Mouse (Mus musculus) liver, embryonic 15.5 days (tissue): ENCODE data around the gene Zfp82. TPM values are rescaled to one million over a fixed set of nuclear protein-coding genes. Genes with fewer than 3 reads are reported as not detected.

Experiments used
- ATAC-seq: fragments of 200-750 bp; cut with Nextera tagmentation; 2 replicates; pipeline ENCODE4 v1.8.0; 2017; ENCODE audit warnings: moderate number of reproducible peaks, mild to moderate bottlenecking, moderate library complexity; ENCODE audit not compliant: insufficient read depth
- H3K27ac ChIP-seq: fragments of 300-500 bp; sonication (generic); replicated peaks from 2 replicates; pipeline ENCODE4 v1.5.1; 2015; ENCODE audit warnings: mild to moderate bottlenecking, inconsistent platforms
- H3K27me3 ChIP-seq: fragments of 300-500 bp; sonication (generic); 2 replicates; pipeline ENCODE4 v1.6.1; 2015; ENCODE audit warnings: mild to moderate bottlenecking, inconsistent platforms
- H3K36me3 ChIP-seq: fragments of 300-500 bp; sonication (generic); replicated peaks from 2 replicates; pipeline ENCODE4 v1.6.1; 2015; ENCODE audit warnings: moderate library complexity, mild to moderate bottlenecking, inconsistent platforms
- H3K4me1 ChIP-seq: fragments of 300-500 bp; sonication (generic); replicated peaks from 2 replicates; pipeline ENCODE4 v1.6.1; 2015; ENCODE audit warnings: inconsistent platforms
- H3K4me2 ChIP-seq: fragments of 300-500 bp; sonication (generic); 2 replicates; pipeline ENCODE4 v1.6.1; 2015; ENCODE audit warnings: moderate library complexity, mild to moderate bottlenecking, inconsistent platforms
- H3K4me3 ChIP-seq: fragments of 300-500 bp; sonication (generic); replicated peaks from 2 replicates; pipeline ENCODE4 v1.5.1; 2015; ENCODE audit warnings: mild to moderate bottlenecking, inconsistent platforms
- H3K9ac ChIP-seq: fragments of 300-500 bp; sonication (generic); 2 replicates; pipeline ENCODE4 v1.6.1; 2015; ENCODE audit warnings: moderate library complexity, mild to moderate bottlenecking, inconsistent platforms
- H3K9me3 ChIP-seq: fragments of 300-500 bp; sonication (generic); replicated peaks from 2 replicates; pipeline ENCODE4 v1.6.1; 2016; ENCODE audit warnings: inconsistent platforms
- WGBS: fragments of 180-500 bp; shearing (Covaris S2); methylation state at CpG from one replicate; pipeline ENCODE4 v1.1.7; 2015; ENCODE audit warnings: mixed read lengths; ENCODE audit not compliant: insufficient replicate concordance; 5-methylcytosine and 5-hydroxymethylcytosine counted together
- polyA plus RNA-seq: library from polyadenylated mRNA; unstranded; fragments of >200 nt; fragmentation: Nextera tagmentation; extraction: Ambion mirVana; gene quantifications from 2 replicates; pipeline ENCODE4 v1.2.1, GENCODE M21; 2015

Gene Zfp82
- polyA plus RNA-seq, 1 experiment from 2014 or later: 1.6 TPM

- H3K27ac ChIP-seq: no peak overlapping the region
- H3K9ac ChIP-seq: no peak overlapping the region
- no peaks in the 10 kb centered on the region for H3K27me3 ChIP-seq
- H3K36me3 ChIP-seq: no peaks in the 10 kb centered on the region
- no peaks in the 10 kb centered on the region for H3K9me3 ChIP-seq
- no peak overlapping the region for H3K4me2 ChIP-seq
- ATAC-seq: no peak
- WGBS: 48% methylated on average over 9 of the region's 9 CpGs
- no peak overlapping the region for H3K4me3 ChIP-seq
- H3K4me1 ChIP-seq: no peaks in the 10 kb centered on the region
Measured at GRCm38 (mm10) chr7:30044354-30044753, 28.3 kb downstream of the Zfp82 start.

- Histone ChIP-seq H3K9me3 (no peaks in the 10 kb centered on the region), H3K9ac (no peak overlapping the region), H3K4me2 (no peak overlapping the region), H3K4me3 (no peak overlapping the region), H3K27ac (no peak overlapping the region), H3K4me1 (no peaks in the 10 kb centered on the region), H3K36me3 (no peaks in the 10 kb centered on the region), H3K27me3 (no peaks in the 10 kb centered on the region)
- 84% methylated on average over 12 of the region's 12 CpGs for WGBS
- ATAC-seq: no peak
Measured at GRCm38 (mm10) chr7:30034331-30034730, 38.4 kb downstream of the Zfp82 start.

- Histone ChIP-seq H3K36me3 (0 out of 2 replicates have a peak, but pooled peaks cover 6% of the 10 kb centered on the region), H3K4me2 (no peak overlapping the region), H3K4me1 (no peaks in the 10 kb centered on the region), H3K9me3 (no peaks in the 10 kb centered on the region), H3K4me3 (no peak overlapping the region), H3K27ac (no peak overlapping the region), H3K9ac (no peak overlapping the region), H3K27me3 (no peaks in the 10 kb centered on the region)
- WGBS: 69% methylated on average over 3 of the region's 3 CpGs
- no peak for ATAC-seq
Measured at GRCm38 (mm10) chr7:30031379-30031778, 41.3 kb downstream of the Zfp82 start.

GRCm38 (mm10) chr7:30030677-30031076 lies 42.0 kb downstream of the Zfp82 start:
- Histone ChIP-seq H3K27me3 (no peaks in the 10 kb centered on the region), H3K9me3 (no peaks in the 10 kb centered on the region), H3K4me3 (no peak overlapping the region), H3K27ac (no peak overlapping the region), H3K4me2 (no peak overlapping the region), H3K4me1 (no peaks in the 10 kb centered on the region), H3K9ac (no peak overlapping the region), H3K36me3 (0 out of 2 replicates have a peak, but pooled peaks cover 6% of the 10 kb centered on the region)
- ATAC-seq: no peak
- 37% methylated on average over 6 of the region's 6 CpGs for WGBS

GRCm38 (mm10) chr7:30028572-30028971 lies 44.1 kb downstream of the Zfp82 start:
- no peaks in the 10 kb centered on the region for H3K9me3 ChIP-seq
- H3K27ac ChIP-seq: no peak overlapping the region
- no peak overlapping the region for H3K4me2 ChIP-seq
- peaks cover 19% of the 10 kb centered on the region for H3K36me3 ChIP-seq
- no peak overlapping the region for H3K4me3 ChIP-seq
- WGBS: 71% methylated on average over 3 of the region's 3 CpGs
- no peak overlapping the region for H3K9ac ChIP-seq
- ATAC-seq: no peak
- H3K4me1 ChIP-seq: peaks cover 3% of the 10 kb centered on the region; the same call in 1 of the 2 replicates
- no peaks in the 10 kb centered on the region for H3K27me3 ChIP-seq

- Histone ChIP-seq H3K36me3 (peaks cover 31% of the 10 kb centered on the region), H3K9ac (no peak overlapping the region), H3K9me3 (no peaks in the 10 kb centered on the region), H3K4me3 (no peak overlapping the region), H3K27ac (no peak overlapping the region), H3K27me3 (no peaks in the 10 kb centered on the region), H3K4me1 (peaks cover 3% of the 10 kb centered on the region; the same call in 1 of the 2 replicates), H3K4me2 (no peak overlapping the region)
- WGBS: 59% methylated on average over 4 of the region's 4 CpGs
- ATAC-seq: no peak
Measured at GRCm38 (mm10) chr7:30027331-30027730, 45.4 kb downstream of the Zfp82 start.

GRCm38 (mm10) chr7:30025358-30025757 lies 47.3 kb downstream of the Zfp82 start:
- Histone ChIP-seq H3K4me1 (peaks cover 3% of the 10 kb centered on the region; the same call in 1 of the 2 replicates), H3K9me3 (no peaks in the 10 kb centered on the region), H3K36me3 (peaks cover 46% of the 10 kb centered on the region), H3K4me2 (no peak overlapping the region), H3K27ac (no peak overlapping the region), H3K9ac (no peak overlapping the region), H3K4me3 (no peak overlapping the region), H3K27me3 (no peaks in the 10 kb centered on the region)
- ATAC-seq: no peak
- WGBS: 69% methylated on average over 5 of the region's 5 CpGs

- Histone ChIP-seq H3K36me3 (peaks cover 59% of the 10 kb centered on the region), H3K27ac (no peak overlapping the region), H3K27me3 (no peaks in the 10 kb centered on the region), H3K4me2 (no peak overlapping the region), H3K9me3 (no peaks in the 10 kb centered on the region), H3K9ac (no peak overlapping the region), H3K4me3 (no peak overlapping the region), H3K4me1 (peaks cover 3% of the 10 kb centered on the region; the same call in 1 of the 2 replicates)
- WGBS: 67% methylated on average over 8 of the region's 8 CpGs
- ATAC-seq: peak; percentile 54; the same call in 1 of the 2 replicates
Measured at GRCm38 (mm10) chr7:30023800-30024199, 48.9 kb downstream of the Zfp82 start.

GRCm38 (mm10) chr7:30023324-30023723 lies 49.4 kb downstream of the Zfp82 start:
- 83% methylated on average over 9 of the region's 9 CpGs for WGBS
- Histone ChIP-seq H3K4me1 (peaks cover 3% of the 10 kb centered on the region; the same call in 1 of the 2 replicates), H3K27ac (no peak overlapping the region), H3K27me3 (no peaks in the 10 kb centered on the region), H3K4me3 (no peak overlapping the region), H3K9me3 (no peaks in the 10 kb centered on the region), H3K4me2 (no peak overlapping the region), H3K36me3 (peaks cover 64% of the 10 kb centered on the region), H3K9ac (no peak overlapping the region)
- ATAC-seq: no peak

GRCm38 (mm10) chr7:30019543-30019942 lies 53.2 kb downstream of the Zfp82 start:
- Histone ChIP-seq H3K27ac (no peak overlapping the region), H3K4me2 (no peak overlapping the region)
- no peak for ATAC-seq

GRCm38 (mm10) chr7:30017226-30017625 lies 55.5 kb downstream of the Zfp82 start:
- Histone ChIP-seq H3K27ac (no peak overlapping the region), H3K4me1 (no peaks in the 10 kb centered on the region), H3K36me3 (peaks cover 81% of the 10 kb centered on the region), H3K9ac (no peak overlapping the region), H3K4me2 (no peak overlapping the region), H3K27me3 (no peaks in the 10 kb centered on the region), H3K4me3 (no peak overlapping the region), H3K9me3 (no peaks in the 10 kb centered on the region)
- 75% methylated on average over 6 of the region's 6 CpGs for WGBS
- ATAC-seq: no peak

More at GRCm38 (mm10) chr7:30019543-30019942, 53.2 kb downstream of the Zfp82 start:
- H3K9ac ChIP-seq: no peak overlapping the region
- peaks cover under 1% of the 10 kb centered on the region; the same call in 1 of the 2 replicates for H3K4me1 ChIP-seq
- no peak overlapping the region for H3K4me3 ChIP-seq
- no peaks in the 10 kb centered on the region for H3K9me3 ChIP-seq
- H3K36me3 ChIP-seq: peaks cover 87% of the 10 kb centered on the region
- 57% methylated on average over 2 of the region's 2 CpGs for WGBS
- H3K27me3 ChIP-seq: no peaks in the 10 kb centered on the region

- no peaks in the 10 kb centered on the region for H3K27me3 ChIP-seq
- WGBS: 73% methylated on average over 4 of the region's 4 CpGs
- no peak overlapping the region for H3K4me3 ChIP-seq
- no peak overlapping the region for H3K9ac ChIP-seq
- H3K27ac ChIP-seq: no peak overlapping the region
- H3K4me1 ChIP-seq: no peaks in the 10 kb centered on the region
- H3K9me3 ChIP-seq: no peaks in the 10 kb centered on the region
- ATAC-seq: no peak
- no peak overlapping the region for H3K4me2 ChIP-seq
- peaks cover 66% of the 10 kb centered on the region for H3K36me3 ChIP-seq
Measured at GRCm38 (mm10) chr7:30012956-30013363, 59.7 kb downstream of the Zfp82 start.
